Mouse (Mus musculus) intestine, embryonic 16.5 days (tissue): ENCODE measurements around the gene Acly. TPM values are rescaled to one million over a fixed set of nuclear protein-coding genes. Genes with fewer than 3 reads are reported as not detected.

Source experiments
- microRNA-seq: library from miRNA; unstranded; fragments of <30 nt; microRNA quantifications from one replicate; pipeline ENCODE4, GENCODE M21; 2016
- polyA plus RNA-seq: library from polyadenylated mRNA; unstranded; fragments of >200 nt; fragmentation: Nextera tagmentation; extraction: Ambion mirVana; gene quantifications from 2 replicates; pipeline ENCODE4 v1.2.1, GENCODE M21; 2015

Acly gene
- polyA plus RNA-seq, 1 experiment from 2014 or later = 132 TPM

Small RNA genes within 50 kb of the gene (microRNA-seq; reads per million reads assigned to microRNA genes)
- gene Gm27374 = not detected
- not detected for gene Mir7116

Other genes with a start within 250 kb of the Acly start
- gene Eif1, start 208.1 kb downstream of the Acly start, polyA plus RNA-seq = 1,811 and 1,878 TPM in 2 replicates
- 0.77 and 0.80 TPM in 2 replicates for gene Gast, start 193.6 kb downstream of the Acly start, polyA plus RNA-seq
- 12.6 and 13.5 TPM in 2 replicates for gene Hap1, start 171.9 kb downstream of the Acly start, polyA plus RNA-seq
- gene Jup, start 130.2 kb downstream of the Acly start, polyA plus RNA-seq = 165 and 179 TPM in 2 replicates
- gene P3h4, start 113.2 kb downstream of the Acly start, polyA plus RNA-seq = 36.9 and 38.5 TPM in 2 replicates
- 72.7 and 78.1 TPM in 2 replicates for gene Fkbp10, start 112.3 kb downstream of the Acly start, polyA plus RNA-seq
- 82.5 and 85.8 TPM in 2 replicates for gene Nt5c3b, start 86.2 kb downstream of the Acly start, polyA plus RNA-seq
- gene Klhl10, start 86.1 kb downstream of the Acly start, polyA plus RNA-seq = 0.37 and 0.39 TPM in 2 replicates
- gene Klhl11, start 55.3 kb downstream of the Acly start, polyA plus RNA-seq = 4.0 TPM in 2 replicates
- gene Ttc25, start 17.6 kb upstream of the Acly start, polyA plus RNA-seq = 0.24 and 0.45 TPM in 2 replicates
- gene Cnp, start 46.9 kb upstream of the Acly start, polyA plus RNA-seq = 27.7 and 28.4 TPM in 2 replicates
- 80.8 and 83.6 TPM in 2 replicates for gene Nkiras2, start 91.2 kb upstream of the Acly start, polyA plus RNA-seq
- gene Dnajc7, start 92.2 kb upstream of the Acly start, polyA plus RNA-seq = 171 and 184 TPM in 2 replicates
- gene Zfp385c, start 164.5 kb upstream of the Acly start, polyA plus RNA-seq = 0.20 and 0.31 TPM in 2 replicates
- 3.4 TPM in 2 replicates for gene Dhx58, start 176.3 kb upstream of the Acly start, polyA plus RNA-seq
- 38.7 and 40.7 TPM in 2 replicates for gene Kat2a, start 184.5 kb upstream of the Acly start, polyA plus RNA-seq
- gene Hspb9, start 185.8 kb upstream of the Acly start, polyA plus RNA-seq = 0.29 TPM in 1 of 2 replicates, not detected in the other
- gene Rab5c, start 210.2 kb upstream of the Acly start, polyA plus RNA-seq = 41.1 and 41.6 TPM in 2 replicates
- gene Kcnh4, start 231.9 kb upstream of the Acly start, polyA plus RNA-seq = 0.12 and 0.15 TPM in 2 replicates
- gene Hcrt, start 234.9 kb upstream of the Acly start, polyA plus RNA-seq = not detected in 2 replicates
- 6.5 and 6.7 TPM in 2 replicates for gene Ghdc, start 243.0 kb upstream of the Acly start, polyA plus RNA-seq